Mouse (Mus musculus) thymus, adult 2 months (tissue): ENCODE results near the gene Gxylt2.

Experiments
- CTCF ChIP-seq: fragments of 200-500 bp; IDR thresholded peaks from 2 replicates; pipeline ENCODE4 v1.5.1; 2012; ENCODE audit warnings: mild to moderate bottlenecking, control low read depth, low read length, moderate library complexity, borderline replicate concordance; ENCODE audit not compliant: control insufficient read depth, poor library complexity, insufficient read depth; ENCODE audit errors: extremely low read depth
- POLR2A ChIP-seq: fragments of 200-500 bp; IDR thresholded peaks from 2 replicates; pipeline ENCODE4 v1.6.1; 2012; ENCODE audit warnings: mild to moderate bottlenecking, low read length, control low read depth, moderate library complexity; ENCODE audit not compliant: control insufficient read depth, poor library complexity, insufficient read depth; ENCODE audit errors: extremely low read depth

DNA sequence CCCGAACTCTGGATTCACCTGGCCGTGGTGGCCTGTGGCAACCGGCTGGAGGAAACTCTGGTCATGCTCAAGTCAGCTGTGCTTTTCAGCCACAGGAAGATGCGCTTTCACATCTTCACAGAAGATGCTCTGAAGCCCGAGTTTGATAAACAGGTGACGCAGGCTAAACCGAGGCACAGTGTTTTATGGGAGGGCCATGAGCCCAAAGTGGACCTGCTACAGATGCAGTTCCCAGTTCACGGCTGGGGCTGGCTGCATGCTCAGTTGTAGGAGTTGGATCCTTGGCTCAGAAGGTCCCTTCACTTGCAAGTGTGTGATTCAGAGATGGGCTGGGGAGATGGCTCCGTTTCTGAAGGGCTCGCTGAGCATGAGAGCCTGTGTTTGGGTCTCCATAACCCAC, 28.7 kb downstream of the Gxylt2 start:
- no peak for TF ChIP-seq POLR2A
- no peak for TF ChIP-seq CTCF
